Mouse (Mus musculus): Measurements from ENCODE around the gene Slc35f3.

Gene Slc35f3

GRCm38 (mm10) chr8:126327786-126328185 is 29.4 kb downstream of the Slc35f3 start:
- peak; percentile 64 for DNase-seq (ENCODE audit: low read depth, low spot score)

- no peak for DNase-seq (ENCODE audit: low read depth, low spot score)
These were observed 40.5 kb downstream of the Slc35f3 start for GRCm38 (mm10) chr8:126338864-126339263.

- no peak for DNase-seq (ENCODE audit: low read depth, low spot score)
These were observed 41.0 kb downstream of the Slc35f3 start for GRCm38 (mm10) chr8:126339357-126339756.

GRCm38 (mm10) chr8:126341200-126341599 is 42.8 kb downstream of the Slc35f3 start:
- DNase-seq (ENCODE audit: low read depth, low spot score): no peak

GRCm38 (mm10) chr8:126343427-126343826 is 45.1 kb downstream of the Slc35f3 start:
- DNase-seq (ENCODE audit: low read depth, low spot score): peak; percentile 44

- peak; percentile 86 for DNase-seq (ENCODE audit: low read depth, low spot score)
These were observed 46.7 kb downstream of the Slc35f3 start for GRCm38 (mm10) chr8:126345100-126345499.

GRCm38 (mm10) chr8:126353259-126353658 is 54.9 kb downstream of the Slc35f3 start:
- peak; percentile 43 for DNase-seq (ENCODE audit: low read depth, low spot score)

- peak; percentile 92 for DNase-seq (ENCODE audit: low read depth, low spot score)
These were observed 59.6 kb downstream of the Slc35f3 start for GRCm38 (mm10) chr8:126357946-126358345.

- DNase-seq (ENCODE audit: low read depth, low spot score): no peak
These were observed 60.9 kb downstream of the Slc35f3 start for GRCm38 (mm10) chr8:126359296-126359695.

GRCm38 (mm10) chr8:126360106-126360505 is 61.7 kb downstream of the Slc35f3 start:
- peak; percentile 28 for DNase-seq (ENCODE audit: low read depth, low spot score)

GRCm38 (mm10) chr8:126360701-126361100 is 62.3 kb downstream of the Slc35f3 start:
- DNase-seq (ENCODE audit: low read depth, low spot score): no peak

GRCm38 (mm10) chr8:126366251-126366650 is 67.9 kb downstream of the Slc35f3 start:
- DNase-seq (ENCODE audit: low read depth, low spot score): no peak

GRCm38 (mm10) chr8:126368349-126369054 is 70.1 kb downstream of the Slc35f3 start:
- no peak for DNase-seq (ENCODE audit: low read depth, low spot score)

- no peak for DNase-seq (ENCODE audit: low read depth, low spot score)
These were observed 73.5 kb downstream of the Slc35f3 start for GRCm38 (mm10) chr8:126371871-126372270.

GRCm38 (mm10) chr8:126379580-126379979 is 81.2 kb downstream of the Slc35f3 start:
- DNase-seq (ENCODE audit: low read depth, low spot score): no peak

- DNase-seq (ENCODE audit: low read depth, low spot score): no peak
These were observed 81.8 kb downstream of the Slc35f3 start for GRCm38 (mm10) chr8:126380141-126380540.

- no peak for DNase-seq (ENCODE audit: low read depth, low spot score)
These were observed 82.9 kb downstream of the Slc35f3 start for GRCm38 (mm10) chr8:126381299-126381698.

- DNase-seq (ENCODE audit: low read depth, low spot score): peak; percentile 65
These were observed 83.9 kb downstream of the Slc35f3 start for GRCm38 (mm10) chr8:126382216-126382615.

GRCm38 (mm10) chr8:126382749-126383148 is 84.4 kb downstream of the Slc35f3 start:
- DNase-seq (ENCODE audit: low read depth, low spot score): peak; percentile 75

GRCm38 (mm10) chr8:126387566-126387965 is 89.2 kb downstream of the Slc35f3 start:
- DNase-seq (ENCODE audit: low read depth, low spot score): peak; percentile 88

- no peak for DNase-seq (ENCODE audit: low read depth, low spot score)
These were observed 93.2 kb downstream of the Slc35f3 start for GRCm38 (mm10) chr8:126391541-126391940.

- no peak for DNase-seq (ENCODE audit: low read depth, low spot score)
These were observed 97.0 kb downstream of the Slc35f3 start for GRCm38 (mm10) chr8:126395386-126395785.

- DNase-seq (ENCODE audit: low read depth, low spot score): peak; percentile 45
These were observed 97.6 kb downstream of the Slc35f3 start for GRCm38 (mm10) chr8:126395917-126396316.

GRCm38 (mm10) chr8:126398349-126398748 is 100.0 kb downstream of the Slc35f3 start:
- DNase-seq (ENCODE audit: low read depth, low spot score): no peak

Measured in R1 (cell line).